Mouse (Mus musculus) kidney, adult 2 months (tissue): ENCODE results near the gene Ndufs2.

Experiments
- CTCF ChIP-seq: fragments of 200-500 bp; conservative IDR thresholded peaks from 2 replicates; pipeline ENCODE4 v1.5.1; 2011; ENCODE audit warnings: low read depth, mild to moderate bottlenecking, control low read depth, low read length, moderate library complexity, mixed read lengths; ENCODE audit not compliant: insufficient read depth, insufficient read length
- POLR2A ChIP-seq: fragments of 200-500 bp; IDR thresholded peaks from one replicate; pipeline ENCODE4 v1.6.1; 2011; ENCODE audit warnings: low read depth, low read length, control low read depth

DNA sequence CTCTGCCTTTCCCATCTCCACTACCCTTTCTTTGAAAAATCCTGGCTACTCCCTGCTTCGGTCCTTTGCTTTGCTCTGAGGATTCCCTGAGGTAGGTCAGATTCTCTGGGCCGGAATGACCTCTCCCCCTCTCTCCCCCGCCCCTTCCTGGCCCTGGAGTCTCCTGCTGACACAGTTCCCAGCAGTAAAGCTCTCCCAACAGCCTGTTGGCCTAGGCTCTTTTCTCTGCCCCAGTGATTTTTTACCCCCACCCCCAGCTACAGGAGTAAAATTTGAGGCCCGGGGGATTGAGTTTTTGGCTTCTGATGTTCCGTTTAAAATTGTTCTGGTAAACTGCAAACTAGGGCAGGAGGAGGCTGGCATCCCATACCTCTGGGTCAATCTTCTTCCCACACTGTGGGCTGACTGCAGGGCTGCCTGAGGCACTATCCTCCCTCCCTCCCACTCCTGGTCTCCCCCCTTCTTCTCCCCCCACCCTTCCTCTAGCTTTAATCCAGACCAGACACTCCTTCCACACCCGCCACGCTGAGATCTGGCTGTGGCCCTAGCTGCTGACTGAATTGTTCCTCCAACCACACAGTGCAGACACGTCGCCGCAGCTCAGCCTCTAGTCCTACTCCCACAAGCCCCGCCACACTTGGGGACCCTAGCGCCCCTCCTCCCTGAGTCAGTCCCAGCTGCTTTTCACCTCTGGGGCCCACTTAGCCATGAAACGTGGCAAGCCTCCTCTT, 571 bp upstream of the Ndufs2 start:
- TF ChIP-seq POLR2A (no peak), CTCF (no peak)
